Mouse (Mus musculus): ENCODE measurements around the gene Shroom1.

- TF ChIP-seq CTCF (IDR thresholded peaks at IDR 0.05; ENCODE audit: low read depth, low read length) (no peak), POLR2A (IDR thresholded peaks at IDR 0.05; ENCODE audit: borderline replicate concordance, low read depth, low read length) (no peak)
Observed at GRCm38 (mm10) chr11:53469294-53469967, 12.4 kb downstream of the Shroom1 start.
